Mouse (Mus musculus): Measurements from ENCODE around the gene Fhl3.

GRCm38 (mm10) chr4:124694572-124694971 lies 5.9 kb upstream of the Fhl3 start:
- no peak for TF ChIP-seq POLR2A (IDR thresholded peaks at IDR 0.05; ENCODE audit: borderline replicate concordance, control insufficient read depth, low read depth, low read length)
- no peak for TF ChIP-seq CTCF (IDR thresholded peaks at IDR 0.05; ENCODE audit: control insufficient read depth, insufficient read depth, low read length)

Measured in bone marrow, adult 2 months (tissue).